Mouse (Mus musculus) macrophage (primary cell): ENCODE measurements around the gene Rad9b. TPM values are rescaled to one million over a fixed set of nuclear protein-coding genes. Genes with fewer than 3 reads are reported as not detected.
"Not testable (repeated sequence)": the region's sequence is repeated elsewhere in the genome, so short reads cannot be mapped to it uniquely, and the experiment has no call there.

Experiments used
- H3K27ac ChIP-seq: fragments of 350-480 bp; formaldehyde crosslinking; 2 replicates; pipeline ENCODE4 v1.9.0; 2021
- H3K36me3 ChIP-seq: fragments of 350-480 bp; formaldehyde crosslinking; 2 replicates; pipeline ENCODE4 v1.9.0; 2021; ENCODE audit errors: inconsistent target
- H3K4me3 ChIP-seq: fragments of 350-480 bp; formaldehyde crosslinking; 2 replicates; pipeline ENCODE4 v1.9.0; 2021; ENCODE audit errors: inconsistent target
- H3K79me2 ChIP-seq: fragments of 350-480 bp; formaldehyde crosslinking; 2 replicates; pipeline ENCODE4 v1.9.0; 2021; ENCODE audit errors: inconsistent target
- whole genome bisulfite sequencing: methylation state at CpG from one replicate; pipeline ENCODE4 v1.1.7; 2026; ENCODE audit warnings: inconsistent platforms; ENCODE audit not compliant: missing documents; 5-methylcytosine and 5-hydroxymethylcytosine counted together
- polyA plus RNA-seq: library from polyadenylated mRNA; stranded (reverse); fragments of 250-400 nt; gene quantifications from 3 replicates; pipeline ENCODE4 v1.2.4, GENCODE M21; 2018; ENCODE audit warnings: inconsistent platforms

Gene Rad9b
- polyA plus RNA-seq, 1 experiment from 2014 or later, result 0.77 TPM

DNA sequence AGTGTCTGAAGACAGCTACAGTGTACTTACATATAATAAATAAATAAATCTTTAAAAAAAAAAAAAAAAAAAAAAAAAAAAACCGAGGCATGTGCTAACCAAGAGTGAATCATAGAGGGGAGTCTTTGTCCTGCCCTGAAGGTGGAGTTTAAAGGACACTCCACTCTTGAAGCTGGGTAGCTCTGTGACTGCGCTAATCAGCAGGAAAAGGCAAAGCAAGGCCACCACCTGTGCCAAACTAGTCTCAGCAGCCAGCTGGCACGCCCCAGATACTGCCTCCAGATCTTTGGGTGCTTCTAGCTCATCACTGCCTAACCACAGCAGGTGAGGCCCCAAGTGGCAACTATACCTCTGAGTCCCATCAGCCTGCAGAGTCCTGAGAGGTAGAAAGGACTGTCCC is 19.4 kb downstream of the Rad9b start:
- 67% methylated on average over 3 of the region's 3 CpGs for WGBS
- no peaks in the 10 kb centered on the region for H3K36me3 ChIP-seq

GRCm38 (mm10) chr5:122330269-122330668 is 23.8 kb downstream of the Rad9b start:
- no peak overlapping the region for H3K4me3 ChIP-seq
- H3K36me3 ChIP-seq, result no peaks in the 10 kb centered on the region
- H3K79me2 ChIP-seq, result no peaks in the 10 kb centered on the region
- no peak overlapping the region for H3K27ac ChIP-seq
- 87% methylated on average over 3 of the region's 4 CpGs for WGBS

More for the DNA sequence above, 19.4 kb downstream of the Rad9b start:
- Histone ChIP-seq H3K27ac (no peak overlapping the region), H3K79me2 (no peaks in the 10 kb centered on the region), H3K4me3 (no peak overlapping the region)

DNA sequence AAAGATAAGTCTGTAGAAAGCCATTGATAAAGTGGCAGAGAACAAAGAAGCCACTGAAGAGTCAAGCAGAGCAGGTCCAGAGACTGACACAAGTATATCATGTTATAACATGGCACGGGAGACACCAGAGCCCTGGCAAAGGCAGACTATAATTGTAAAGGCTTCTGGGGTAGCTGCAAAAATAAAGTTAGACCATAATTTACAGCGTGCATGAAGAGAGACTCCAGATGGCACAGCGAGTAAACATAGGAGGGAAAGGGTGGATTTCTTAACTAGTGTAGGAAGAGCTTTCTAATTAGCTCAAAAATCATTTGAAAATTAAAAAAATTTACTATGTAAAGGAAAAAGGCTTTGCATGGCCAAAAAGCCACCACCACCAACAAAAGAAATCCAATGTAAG is 26.8 kb downstream of the Rad9b start:
- Histone ChIP-seq H3K36me3 (peaks cover 23% of the 10 kb centered on the region; the same call in 1 of the 2 replicates), H3K4me3 (no peak overlapping the region), H3K79me2 (no peaks in the 10 kb centered on the region), H3K27ac (no peak overlapping the region)
- 91% methylated on average over 3 of the region's 3 CpGs for WGBS

GRCm38 (mm10) chr5:122325477-122325876 is 28.6 kb downstream of the Rad9b start:
- 97% methylated on average over 8 of the region's 8 CpGs for WGBS

DNA sequence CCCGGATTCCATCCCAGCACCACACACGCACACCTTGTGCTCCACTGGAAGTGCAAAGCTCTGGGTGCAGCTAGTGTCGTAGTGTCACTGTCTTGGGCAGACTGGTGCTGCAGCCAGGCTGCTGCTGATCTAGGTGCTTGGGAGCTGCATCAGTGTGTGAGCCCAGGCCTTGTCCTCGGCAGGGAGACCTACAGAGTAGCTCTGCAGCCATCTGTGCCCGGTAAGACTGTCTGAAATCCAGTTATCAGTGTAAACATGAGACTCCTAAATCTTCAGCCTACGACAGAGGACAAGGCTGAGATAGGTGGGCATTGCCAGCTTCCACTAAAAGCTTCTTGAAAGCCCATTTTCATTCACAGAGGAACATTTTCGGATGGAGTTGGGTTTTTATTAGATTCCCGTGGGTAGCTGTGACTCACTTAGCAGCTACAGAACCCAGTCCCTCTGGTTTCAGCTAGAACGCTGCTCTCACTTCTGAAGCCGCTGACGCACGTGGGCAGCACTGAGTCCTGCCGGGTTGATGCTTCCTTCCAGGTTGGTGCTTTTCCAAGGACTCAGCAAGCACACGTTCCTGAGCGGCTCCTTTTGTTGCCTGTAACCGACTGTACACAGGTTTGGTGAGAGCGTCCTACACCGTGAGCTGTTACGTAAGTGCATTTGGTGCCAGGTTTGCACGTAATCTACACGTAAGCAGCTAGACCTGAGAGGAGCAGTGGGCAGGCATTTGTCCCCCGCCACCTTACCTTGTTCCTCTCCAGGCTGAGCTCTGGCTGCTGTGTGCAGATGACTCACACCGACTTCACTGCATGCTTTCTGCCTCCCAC is 29.2 kb downstream of the Rad9b start:
- Histone ChIP-seq H3K4me3 (no peak overlapping the region), H3K36me3 (peaks cover 47% of the 10 kb centered on the region), H3K27ac (no peak overlapping the region), H3K79me2 (no peaks in the 10 kb centered on the region)
- 92% methylated on average over 23 of the region's 23 CpGs for WGBS

More at GRCm38 (mm10) chr5:122325477-122325876, 28.6 kb downstream of the Rad9b start:
- no peak overlapping the region for H3K27ac ChIP-seq
- peaks cover 40% of the 10 kb centered on the region for H3K36me3 ChIP-seq
- H3K4me3 ChIP-seq, result no peak overlapping the region
- H3K79me2 ChIP-seq, result no peaks in the 10 kb centered on the region

DNA sequence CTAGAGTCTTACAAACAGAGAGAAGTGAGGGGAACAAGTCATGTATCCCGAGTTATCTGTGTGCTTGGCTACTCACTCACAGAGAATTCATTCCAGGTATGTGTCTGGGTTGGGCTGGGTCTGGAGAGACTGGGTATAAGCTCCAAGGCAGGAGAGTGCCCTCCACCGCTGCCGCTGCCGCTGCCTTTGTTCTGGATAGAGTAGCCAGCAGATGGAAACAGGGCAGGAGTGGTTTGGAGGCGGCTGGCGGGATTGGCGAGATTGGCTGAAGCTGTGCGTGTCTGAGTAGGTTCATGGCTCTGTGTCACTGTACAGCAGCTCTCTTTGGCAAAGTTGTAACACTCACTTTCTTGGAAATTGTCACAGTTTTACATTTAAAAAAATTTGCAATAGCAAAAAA is 30.5 kb downstream of the Rad9b start:
- H3K79me2 ChIP-seq, result no peaks in the 10 kb centered on the region
- no peak overlapping the region for H3K27ac ChIP-seq
- WGBS, result over 99% methylated on average over 8 of the region's 8 CpGs
- H3K4me3 ChIP-seq, result no peak overlapping the region
- peaks cover 50% of the 10 kb centered on the region for H3K36me3 ChIP-seq

DNA sequence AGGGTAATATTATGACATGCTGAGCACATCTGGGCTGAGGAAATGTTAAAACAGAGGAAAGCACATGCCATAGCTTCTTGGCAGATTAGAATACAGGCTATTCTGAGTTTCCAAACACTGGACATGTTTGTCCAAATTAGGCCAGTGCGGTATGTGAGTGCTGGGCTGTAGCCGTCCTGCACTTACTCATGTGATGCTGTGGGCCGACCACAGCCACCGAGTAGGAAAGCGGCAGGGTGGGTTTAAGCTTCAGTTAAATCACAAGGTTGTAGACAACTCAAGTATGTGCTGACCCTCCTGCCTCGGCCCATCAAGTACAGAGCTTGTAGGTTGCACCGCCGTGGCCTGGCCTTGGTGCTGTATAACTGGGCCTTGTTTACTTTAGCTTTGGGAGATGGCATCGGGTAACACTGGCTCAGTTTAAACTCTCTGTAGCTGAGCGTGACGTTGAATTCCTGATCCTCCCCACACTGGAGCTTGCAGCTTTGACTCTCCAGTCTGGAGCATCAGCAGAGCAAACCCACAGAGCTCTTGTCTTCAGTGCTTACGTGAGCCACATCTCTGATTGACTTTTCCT is 33.7 kb downstream of the Rad9b start:
- H3K27ac ChIP-seq, result no peak overlapping the region
- peaks cover 50% of the 10 kb centered on the region for H3K36me3 ChIP-seq
- 93% methylated on average over 12 of the region's 12 CpGs for WGBS
- no peaks in the 10 kb centered on the region; the same call in 1 of the 2 replicates for H3K79me2 ChIP-seq
- no peak overlapping the region for H3K4me3 ChIP-seq

DNA sequence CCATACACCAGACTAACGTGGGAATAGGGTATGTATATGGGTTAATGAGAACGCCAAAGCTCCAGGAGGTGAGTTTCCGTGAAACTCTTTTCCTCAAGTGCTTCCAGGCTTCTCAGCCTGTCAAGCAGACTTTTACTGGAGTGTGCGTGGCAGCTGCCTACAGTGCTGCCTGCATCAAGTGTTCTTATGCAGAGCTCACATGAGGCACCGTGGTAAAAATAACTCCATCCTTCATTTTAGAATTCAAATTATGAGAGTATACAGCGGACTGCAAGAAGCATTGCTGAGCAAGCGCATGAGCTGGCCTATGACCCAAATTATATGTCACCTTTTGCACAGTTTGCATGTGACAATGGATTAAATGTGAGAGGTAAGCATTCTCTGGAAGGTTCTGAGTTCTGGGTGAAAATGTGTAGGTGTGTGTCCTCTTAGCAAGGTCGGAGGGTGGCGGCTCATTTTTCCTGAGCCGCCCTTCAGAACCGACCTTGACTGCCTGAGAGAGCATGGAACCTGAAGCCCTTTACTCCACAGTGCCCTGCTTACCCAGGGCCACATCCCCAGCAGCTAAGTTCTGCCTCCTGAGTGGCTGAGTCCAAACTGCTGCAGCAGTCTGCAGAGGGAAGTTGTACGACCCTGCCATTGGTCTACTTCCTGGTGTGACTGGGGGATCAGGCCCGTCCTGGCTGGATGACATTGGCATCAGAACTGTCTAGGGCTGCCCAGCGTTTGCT is 34.4 kb downstream of the Rad9b start:
- Histone ChIP-seq H3K36me3 (peaks cover 44% of the 10 kb centered on the region), H3K4me3 (no peak overlapping the region), H3K27ac (no peak overlapping the region), H3K79me2 (no peaks in the 10 kb centered on the region; the same call in 1 of the 2 replicates)
- WGBS, result 86% methylated on average over 14 of the region's 14 CpGs

GRCm38 (mm10) chr5:122318976-122319375 is 35.1 kb downstream of the Rad9b start:
- peaks cover 37% of the 10 kb centered on the region for H3K36me3 ChIP-seq
- not testable (repeated sequence) for H3K4me3 ChIP-seq, H3K27ac ChIP-seq, H3K79me2 ChIP-seq
- 93% methylated on average over 3 of the region's 3 CpGs for WGBS

DNA sequence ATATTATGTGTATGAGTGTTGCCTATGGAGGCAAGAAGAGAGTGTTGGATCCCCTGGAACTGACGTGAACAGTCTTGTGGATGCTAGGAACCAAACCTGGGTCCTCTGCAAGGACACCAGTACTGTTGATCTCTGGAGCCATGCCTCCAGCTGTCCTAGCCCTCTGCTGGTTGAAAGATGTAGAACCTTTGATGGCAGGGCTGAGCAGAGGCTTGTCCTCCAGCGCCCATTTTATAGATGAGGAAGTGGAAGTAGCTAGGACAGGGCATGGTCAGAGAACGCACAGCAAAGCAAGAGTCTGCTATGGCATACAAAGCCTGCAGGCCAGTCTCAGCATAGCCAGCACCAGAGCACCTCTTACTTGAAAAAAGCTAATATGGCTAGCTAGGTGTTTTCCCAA is 35.9 kb downstream of the Rad9b start:
- peaks cover 35% of the 10 kb centered on the region for H3K36me3 ChIP-seq
- H3K79me2 ChIP-seq, result peaks cover 9% of the 10 kb centered on the region; the same call in 1 of the 2 replicates
- peak overlapping the region; percentile 67 for H3K27ac ChIP-seq
- no peak overlapping the region for H3K4me3 ChIP-seq
- WGBS, result 13% methylated on average over 3 of the region's 3 CpGs

DNA sequence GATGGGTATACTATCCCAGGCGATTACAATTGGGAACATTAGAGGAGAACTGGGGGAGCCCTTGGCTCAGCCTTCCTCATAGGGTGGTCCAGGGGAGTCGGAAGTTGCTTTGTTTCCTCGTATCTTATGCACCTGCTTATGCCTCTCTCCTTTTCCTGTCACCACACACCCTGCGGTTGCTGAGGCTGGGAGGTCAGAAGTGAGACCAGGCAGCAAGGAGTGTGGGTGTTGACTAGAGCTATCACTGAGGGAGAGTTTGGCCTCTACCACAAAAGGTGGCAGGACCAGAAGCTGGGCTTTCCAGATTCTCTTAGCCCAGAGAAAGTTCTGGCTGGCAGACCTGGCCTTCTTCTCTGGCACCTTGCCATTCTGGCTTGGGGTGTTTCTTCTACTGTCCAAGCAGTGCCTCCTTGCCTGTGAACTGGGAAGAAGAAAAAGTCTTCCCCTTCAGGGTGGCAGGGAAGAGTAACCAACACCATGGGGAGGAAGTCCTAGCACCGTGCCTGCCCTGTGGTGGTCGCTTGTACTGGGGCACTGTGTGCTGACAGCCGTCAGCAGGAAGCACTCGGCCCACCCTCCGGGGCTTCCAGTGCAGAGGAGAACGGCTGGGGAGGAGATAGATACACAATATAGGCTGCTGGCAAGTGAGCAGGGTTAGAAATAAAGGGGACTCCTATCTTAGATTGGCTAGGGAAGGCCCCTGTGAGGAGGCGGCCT is 36.5 kb downstream of the Rad9b start:
- peaks cover 29% of the 10 kb centered on the region for H3K36me3 ChIP-seq

GRCm38 (mm10) chr5:122314966-122315667 is 38.9 kb downstream of the Rad9b start:
- Histone ChIP-seq H3K36me3 (peaks cover 20% of the 10 kb centered on the region; the same call in 1 of the 2 replicates), H3K27ac (peak overlapping the region; percentile 75), H3K4me3 (no peak overlapping the region), H3K79me2 (peaks cover 26% of the 10 kb centered on the region; the same call in 1 of the 2 replicates)
- 5% methylated on average over 20 of the region's 20 CpGs for WGBS

More for the DNA sequence above, 36.5 kb downstream of the Rad9b start:
- Histone ChIP-seq H3K4me3 (no peak overlapping the region), H3K79me2 (peaks cover 15% of the 10 kb centered on the region; the same call in 1 of the 2 replicates), H3K27ac (peak overlapping the region; percentile 67)
- whole genome bisulfite sequencing, result 41% methylated on average over 11 of the region's 11 CpGs

DNA sequence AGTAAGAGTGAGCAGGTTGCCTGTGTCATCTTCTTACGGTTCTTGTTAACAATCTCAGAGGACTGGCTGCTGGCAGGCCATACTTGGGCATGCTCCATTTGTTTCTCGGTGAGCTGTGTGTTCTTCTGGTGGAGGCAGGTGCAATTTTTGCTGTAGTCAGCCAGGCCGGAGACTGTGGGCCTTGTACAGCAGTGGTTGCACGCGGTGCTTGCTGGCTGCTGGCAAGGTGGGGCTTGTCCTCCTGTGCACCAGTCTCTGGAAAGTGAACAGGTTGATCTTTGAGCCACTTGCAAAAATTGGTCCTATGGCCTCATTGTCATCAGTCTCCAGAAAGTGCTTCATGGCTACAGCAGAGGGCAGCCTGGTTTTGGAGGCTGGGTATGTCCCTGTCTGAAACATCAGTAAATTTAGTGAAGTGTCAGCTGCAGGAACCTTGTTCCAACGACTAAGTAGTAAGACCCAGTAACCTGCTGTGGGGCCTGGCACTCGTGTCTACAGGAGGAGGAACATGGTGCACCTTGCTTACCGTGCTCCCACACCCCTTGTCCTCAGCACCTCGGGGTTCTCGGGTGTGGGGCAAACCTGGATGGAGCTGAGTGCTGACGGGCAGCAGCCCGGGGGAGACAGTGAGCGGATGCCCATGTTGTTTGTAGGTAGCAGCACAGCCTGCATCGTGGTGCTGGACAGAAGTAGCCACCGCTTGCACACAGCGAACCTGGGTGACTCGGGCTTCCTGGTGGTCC is 40.9 kb downstream of the Rad9b start:
- Histone ChIP-seq H3K27ac (no peak overlapping the region), H3K79me2 (peaks cover 30% of the 10 kb centered on the region; the same call in 1 of the 2 replicates), H3K36me3 (peaks cover 27% of the 10 kb centered on the region), H3K4me3 (no peak overlapping the region)
- 83% methylated on average over 15 of the region's 17 CpGs for WGBS
